Mouse (Mus musculus) erythroblast, embryonic 14.5 days (primary cell): ENCODE measurements around the gene Nav2. TPM values are rescaled to one million over a fixed set of nuclear protein-coding genes. Genes with fewer than 3 reads are reported as not detected.

Experiments
- H3K27me3 ChIP-seq: 2 replicates; pipeline ENCODE4 v1.6.1; 2012; ENCODE audit warnings: inconsistent platforms; ENCODE audit not compliant: control insufficient read depth
- H3K36me3 ChIP-seq: 2 replicates; pipeline ENCODE4 v1.6.1; 2012; ENCODE audit warnings: mild to moderate bottlenecking, inconsistent platforms; ENCODE audit not compliant: control insufficient read depth
- H3K4me1 ChIP-seq: 2 replicates; pipeline ENCODE4 v1.6.1; 2012; ENCODE audit warnings: inconsistent platforms; ENCODE audit not compliant: control insufficient read depth
- H3K4me3 ChIP-seq: replicated peaks from 2 replicates; pipeline ENCODE3; 2012; ENCODE audit warnings: moderate library complexity, mild to moderate bottlenecking, inconsistent platforms
- H3K9me3 ChIP-seq: 2 replicates; pipeline ENCODE4 v1.6.1; 2012; ENCODE audit warnings: low read length, inconsistent platforms, mixed read lengths; ENCODE audit not compliant: control insufficient read depth
- GATA1 ChIP-seq: IDR thresholded peaks from 2 replicates; pipeline ENCODE4 v1.6.1; 2012; ENCODE audit warnings: low read length, inconsistent platforms, mixed read lengths
- TAL1 ChIP-seq: IDR thresholded peaks from 3 replicates; pipeline ENCODE4 v1.6.1; 2012; ENCODE audit warnings: low read length, inconsistent platforms, mixed read lengths
- polyA plus RNA-seq: library from polyadenylated mRNA; stranded (reverse); fragments of >175 nt; gene quantifications from 2 replicates; pipeline ENCODE4 v1.2.3, GENCODE M21; 2012

Gene Nav2
- polyA plus RNA-seq, 1 experiment: 0.11 TPM

GRCm38 (mm10) chr7:49476666-49477065 is 568.1 kb downstream of the Nav2 start:
- no peaks in the 10 kb centered on the region for H3K27me3 ChIP-seq
- H3K4me3 ChIP-seq: no peak overlapping the region
- H3K4me1 ChIP-seq: no peaks in the 10 kb centered on the region
- no peaks in the 10 kb centered on the region for H3K36me3 ChIP-seq
- TF ChIP-seq TAL1: no peak
- TF ChIP-seq GATA1: no peak
- no peaks in the 10 kb centered on the region for H3K9me3 ChIP-seq

- no peak for TF ChIP-seq TAL1
- TF ChIP-seq GATA1: no peak
- Histone ChIP-seq H3K36me3 (no peaks in the 10 kb centered on the region), H3K4me3 (no peak overlapping the region), H3K9me3 (no peaks in the 10 kb centered on the region), H3K4me1 (no peaks in the 10 kb centered on the region), H3K27me3 (no peaks in the 10 kb centered on the region)
Measured at GRCm38 (mm10) chr7:49477076-49477975, 568.8 kb downstream of the Nav2 start.

GRCm38 (mm10) chr7:49477976-49478349 is 569.4 kb downstream of the Nav2 start:
- H3K27me3 ChIP-seq: no peaks in the 10 kb centered on the region
- no peaks in the 10 kb centered on the region for H3K4me1 ChIP-seq
- H3K4me3 ChIP-seq: no peak overlapping the region
- TF ChIP-seq TAL1: no peak
- TF ChIP-seq GATA1: no peak
- H3K9me3 ChIP-seq: no peaks in the 10 kb centered on the region
- H3K36me3 ChIP-seq: no peaks in the 10 kb centered on the region

GRCm38 (mm10) chr7:49478886-49479285 is 570.4 kb downstream of the Nav2 start:
- TF ChIP-seq GATA1: no peak
- Histone ChIP-seq H3K36me3 (no peaks in the 10 kb centered on the region), H3K9me3 (no peaks in the 10 kb centered on the region), H3K27me3 (no peaks in the 10 kb centered on the region), H3K4me3 (no peak overlapping the region), H3K4me1 (no peaks in the 10 kb centered on the region)

- Histone ChIP-seq H3K4me3 (no peak overlapping the region), H3K9me3 (no peaks in the 10 kb centered on the region), H3K36me3 (no peaks in the 10 kb centered on the region), H3K27me3 (no peaks in the 10 kb centered on the region), H3K4me1 (no peaks in the 10 kb centered on the region)
- no peak for TF ChIP-seq GATA1
- no peak for TF ChIP-seq TAL1
Measured at GRCm38 (mm10) chr7:49480962-49481361, 572.4 kb downstream of the Nav2 start.

- Histone ChIP-seq H3K36me3 (no peaks in the 10 kb centered on the region), H3K4me3 (no peak overlapping the region), H3K4me1 (no peaks in the 10 kb centered on the region), H3K9me3 (no peaks in the 10 kb centered on the region), H3K27me3 (no peaks in the 10 kb centered on the region)
- no peak for TF ChIP-seq TAL1
- TF ChIP-seq GATA1: no peak
Measured at GRCm38 (mm10) chr7:49484036-49484744, 575.7 kb downstream of the Nav2 start.

GRCm38 (mm10) chr7:49485292-49485847 is 576.9 kb downstream of the Nav2 start:
- no peak overlapping the region for H3K4me3 ChIP-seq
- no peaks in the 10 kb centered on the region for H3K9me3 ChIP-seq
- TF ChIP-seq TAL1: no peak
- no peak for TF ChIP-seq GATA1
- no peaks in the 10 kb centered on the region for H3K36me3 ChIP-seq
- no peaks in the 10 kb centered on the region for H3K27me3 ChIP-seq
- H3K4me1 ChIP-seq: no peaks in the 10 kb centered on the region

GRCm38 (mm10) chr7:49487347-49487746 is 578.8 kb downstream of the Nav2 start:
- TF ChIP-seq GATA1: no peak
- no peak for TF ChIP-seq TAL1
- Histone ChIP-seq H3K9me3 (no peaks in the 10 kb centered on the region), H3K4me1 (no peaks in the 10 kb centered on the region), H3K4me3 (no peak overlapping the region), H3K27me3 (no peaks in the 10 kb centered on the region), H3K36me3 (no peaks in the 10 kb centered on the region)

- Histone ChIP-seq H3K36me3 (no peaks in the 10 kb centered on the region), H3K9me3 (no peaks in the 10 kb centered on the region), H3K4me3 (no peak overlapping the region), H3K27me3 (no peaks in the 10 kb centered on the region), H3K4me1 (no peaks in the 10 kb centered on the region)
- TF ChIP-seq GATA1 (no peak), TAL1 (no peak)
Measured at GRCm38 (mm10) chr7:49488493-49489087, 580.1 kb downstream of the Nav2 start.
